Mouse (Mus musculus) spleen, adult 2 months (tissue): ENCODE measurements at regions not wholly inside any gene's neighbourhood (a gene's known extent, or its start where the extent isn't known, plus 50 kb on each side); places are given as distances from the start of the nearest gene placed in this dataset.

Experiments
- CTCF ChIP-seq: fragments of 200-500 bp; IDR thresholded peaks from 2 replicates; pipeline ENCODE4 v1.5.1; 2011; ENCODE audit warnings: mild to moderate bottlenecking, inconsistent platforms; ENCODE audit not compliant: insufficient read depth, insufficient read length, insufficient replicate concordance; ENCODE audit errors: extremely low read depth
- POLR2A ChIP-seq: fragments of 200-500 bp; IDR thresholded peaks from 2 replicates; pipeline ENCODE4 v1.6.1; 2011; ENCODE audit warnings: low read depth, low read length, inconsistent platforms

- TF ChIP-seq POLR2A (no peak), CTCF (no peak)
Observed at GRCm38 (mm10) chr2:173366734-173367133, 90.4 kb upstream of the Pmepa1 start.
